Mouse (Mus musculus): Measurements from ENCODE around the gene Ccne1. TPM values are rescaled to one million over a fixed set of nuclear protein-coding genes. Genes with fewer than 3 reads are reported as not detected.

The Ccne1 gene
- total RNA-seq (2023) = 10 to 100 TPM; 23.0 to 27.2 TPM

DNA sequence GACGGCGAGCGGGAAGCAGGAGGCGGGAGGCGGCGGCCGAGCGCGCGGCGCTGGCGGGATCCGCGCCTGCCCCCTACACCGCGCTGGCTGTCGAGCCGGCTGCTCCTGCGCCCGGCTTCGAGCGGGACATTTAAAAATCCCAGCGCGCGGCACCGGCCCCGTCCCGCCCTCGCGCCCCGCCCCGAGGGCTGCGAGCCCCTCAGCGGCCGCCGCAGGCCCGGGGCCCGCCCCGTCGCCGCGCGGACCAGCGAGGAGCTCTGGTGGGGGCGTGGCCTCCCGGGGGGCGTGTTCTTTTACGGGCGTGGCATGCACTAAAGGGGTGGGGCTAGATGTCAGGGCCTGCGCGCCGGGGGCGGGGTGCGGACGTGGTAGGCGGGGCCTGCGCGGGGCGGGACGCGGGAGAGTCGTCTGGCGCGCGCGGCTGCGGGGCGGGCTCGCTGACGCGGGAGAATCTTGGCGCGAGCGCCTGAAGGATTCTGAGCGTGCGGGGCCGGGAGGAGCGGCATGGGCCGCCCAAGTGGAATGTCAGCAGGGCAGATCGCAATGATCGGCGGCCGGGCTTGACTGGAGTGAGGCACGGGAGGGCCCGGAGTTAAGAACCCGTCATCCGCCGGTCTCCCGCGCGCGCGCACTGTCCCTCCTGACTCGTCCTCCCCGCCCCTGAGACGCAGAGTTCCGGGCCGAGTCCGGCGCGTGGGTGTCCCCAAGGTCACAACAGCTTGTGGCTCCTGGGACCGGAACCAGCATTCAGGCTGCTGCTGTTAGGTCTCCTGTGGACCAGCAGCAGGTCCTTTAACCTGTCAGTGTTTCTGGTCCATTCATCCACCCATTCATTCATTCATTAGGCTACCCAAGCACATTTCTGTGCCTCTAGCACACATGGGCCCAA lies at the start of gene Ccne1:
Gene Ccne1 (minus strand): TSS at position 164 of the 889 bp plus-strand sequence.

Other genes with a start within 250 kb of the Ccne1 start
- 10 to 100 TPM; 12.5 to 14.0 TPM for gene Uri1, start 84.0 kb downstream of the Ccne1 start, total RNA-seq (2023)
- gene 1600014C10Rik, start 75.7 kb upstream of the Ccne1 start, total RNA-seq (2023) = 10 to 100 TPM; 53.4 to 57.6 TPM
- gene Plekhf1, start 120.5 kb upstream of the Ccne1 start, total RNA-seq (2023) = under 1 TPM; 0.50 to 0.53 TPM
- 10 to 100 TPM; 22.9 to 29.1 TPM for gene Pop4, start 163.9 kb upstream of the Ccne1 start, total RNA-seq (2023)

All from neutrophil, adult 83 days (primary cell).